Mouse (Mus musculus) left cerebral cortex, postnatal 10 days (tissue): ENCODE measurements around the gene Gm364. TPM values are rescaled to one million over a fixed set of nuclear protein-coding genes. Genes with fewer than 3 reads are reported as not detected.

Experiments used
- total RNA-seq, 2 experiments: library from RNA; stranded (reverse); gene quantifications; 2 replicates each; pipeline ENCODE4 v1.2.3; 2021

The Gm364 gene
- total RNA-seq, 2 experiments from 2014 or later: not detected

Other genes with a start within 250 kb of the Gm364 start
- not detected for gene Cd40lg, start 197.0 kb upstream of the Gm364 start, total RNA-seq
- gene Arhgef6, start 70.4 kb upstream of the Gm364 start, total RNA-seq: 10 to 100 TPM in 1 of 2 experiments, 1 to 10 TPM in 1; 7.7 to 10.2 TPM
- 10 to 100 TPM; 58.5 to 58.8 TPM for gene Rbmx, start 16.1 kb upstream of the Gm364 start, total RNA-seq
- 1 to 10 TPM; 2.6 to 4.5 TPM for gene Gpr101, start 94.6 kb downstream of the Gm364 start, total RNA-seq